Mouse (Mus musculus) mesoderm, embryonic 11.5 days (tissue): Measurements from ENCODE around the gene Pdzd8.

ENCODE experiments used
- DNase-seq: peaks from one replicate; pipeline ENCODE4 v3.0.0-alpha.2; 2012; ENCODE audit warnings: low read depth, low spot score

The Pdzd8 gene

DNA sequence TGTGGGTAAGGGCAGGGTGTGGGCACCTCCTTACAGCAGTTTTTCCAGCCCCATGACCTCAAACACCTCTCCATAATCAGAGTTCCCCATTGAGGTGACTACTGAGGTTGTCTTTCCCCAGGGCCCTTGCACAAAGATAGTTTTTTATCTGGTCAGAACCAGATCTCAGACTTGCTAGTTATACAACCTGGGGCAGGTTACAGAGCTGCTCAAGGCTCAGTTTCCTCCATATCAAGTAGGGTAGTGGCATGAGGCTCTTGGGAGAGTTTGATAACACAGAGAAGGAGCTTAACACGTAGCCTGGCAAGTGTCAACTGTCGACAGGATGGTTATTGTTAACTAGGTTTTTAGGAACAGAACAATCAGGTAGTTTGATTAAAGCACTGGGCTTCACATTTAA, 9.3 kb upstream of the Pdzd8 start:
- DNase-seq = no peak

DNA sequence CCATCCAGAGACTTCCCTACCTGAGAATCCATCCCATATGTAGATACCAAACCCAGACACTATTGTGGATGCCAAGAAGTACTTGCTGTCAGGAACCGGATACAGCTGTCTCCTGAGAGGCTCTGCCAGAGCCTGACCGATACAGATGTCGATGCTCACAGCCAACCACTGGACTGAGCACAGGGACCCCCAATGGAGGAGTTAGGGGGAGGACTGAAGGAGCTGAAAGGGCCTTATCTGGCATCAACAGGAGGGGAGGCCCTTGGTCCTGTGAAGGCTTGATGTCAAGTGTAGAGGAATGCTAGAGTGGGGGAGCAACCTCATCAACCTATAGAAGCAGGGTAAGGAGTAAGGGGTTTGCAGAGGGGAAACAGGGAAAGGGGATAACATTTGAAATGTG, 7.2 kb upstream of the Pdzd8 start:
- DNase-seq = no peak

DNA sequence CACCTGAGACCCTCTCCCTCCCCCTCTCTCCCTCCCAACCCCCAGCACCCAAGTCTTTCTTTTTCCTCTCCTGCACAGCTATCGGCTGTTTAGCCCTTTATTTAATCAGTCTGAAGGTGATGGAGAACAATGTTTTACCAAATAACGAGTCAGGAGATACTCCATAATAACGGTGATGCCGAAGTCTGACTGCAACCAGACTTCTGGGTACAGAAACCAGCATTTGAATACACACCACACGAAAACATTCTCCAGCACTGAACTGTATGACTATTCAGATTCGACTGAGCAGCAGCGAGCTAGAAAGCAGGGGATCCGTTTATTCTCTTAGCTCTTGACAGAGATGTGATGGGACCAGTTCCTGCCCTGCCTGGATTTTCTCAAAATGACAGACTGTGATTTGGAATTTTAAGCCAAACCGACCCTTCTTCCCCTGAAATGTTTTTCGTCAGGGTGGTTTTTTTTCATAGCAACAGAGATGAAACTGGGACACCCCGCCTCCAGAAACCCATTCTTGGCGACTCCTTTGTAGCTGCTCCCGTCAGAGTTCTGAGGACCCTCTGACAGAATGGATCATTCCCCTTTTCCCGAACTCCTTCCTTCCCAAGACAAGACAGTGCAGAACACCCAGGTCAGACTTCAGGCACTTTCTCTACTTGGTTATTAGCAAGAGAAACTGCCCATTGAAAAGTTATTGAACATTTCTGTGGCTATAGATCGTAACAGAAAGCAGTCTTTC, 5.7 kb upstream of the Pdzd8 start:
- DNase-seq = no peak

DNA sequence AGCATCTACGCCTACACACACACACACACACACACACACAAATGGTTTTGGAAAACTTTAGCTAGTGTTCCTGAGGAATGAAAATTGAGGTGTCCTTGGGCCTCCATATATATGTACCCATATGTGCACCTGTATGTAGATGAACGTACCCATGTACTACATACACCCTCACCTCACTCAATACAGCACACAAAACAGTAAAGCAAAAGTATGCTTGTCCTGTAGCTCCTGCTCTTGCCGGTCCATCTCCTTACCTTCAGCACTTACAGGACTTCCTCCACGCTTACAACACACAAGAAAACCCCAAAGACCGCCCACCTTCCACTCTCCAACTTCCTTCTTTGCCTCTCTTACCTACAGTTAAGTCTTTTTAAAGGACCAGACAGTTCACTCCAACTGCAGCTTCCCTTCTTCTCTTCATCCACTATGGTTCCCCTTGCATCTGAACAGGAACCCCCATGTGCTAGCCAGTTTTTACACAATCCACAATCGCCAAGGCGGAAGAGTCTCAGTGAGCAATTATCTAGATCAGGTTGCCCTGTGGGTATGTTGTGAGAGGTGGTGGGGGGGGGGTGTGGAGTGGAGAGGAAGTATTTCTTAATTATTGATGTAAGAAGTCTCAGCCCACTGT, 4.8 kb upstream of the Pdzd8 start:
- no peak for DNase-seq

DNA sequence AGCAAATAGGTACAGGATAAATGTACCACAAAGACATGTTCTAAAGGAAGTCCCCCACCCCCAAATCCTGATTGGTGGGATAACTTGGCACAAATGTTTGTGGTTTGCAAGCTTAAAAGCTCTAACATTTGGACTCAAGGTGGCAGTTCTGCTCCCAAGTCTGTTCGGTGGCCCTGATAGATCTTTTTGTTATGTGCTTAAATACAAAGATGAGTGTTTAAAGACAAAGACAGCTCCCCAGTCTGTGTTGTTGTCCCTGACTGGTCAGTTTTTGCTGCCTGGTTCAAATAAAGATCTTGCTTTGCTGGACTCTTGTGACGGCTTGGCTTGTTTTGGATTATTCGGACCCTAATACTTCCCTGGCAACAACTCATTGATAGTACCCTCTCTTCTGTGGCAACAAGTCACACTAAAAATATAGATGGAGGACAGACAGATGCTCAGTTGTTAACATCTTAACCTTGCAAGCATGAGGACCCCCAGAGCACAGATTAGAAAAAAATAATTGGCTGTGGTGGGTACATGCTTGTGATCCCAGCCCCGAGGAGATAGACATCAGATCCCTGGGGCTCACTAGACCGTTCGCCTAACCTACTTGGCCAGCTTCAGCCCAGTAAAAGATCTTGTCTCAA, 3.9 kb upstream of the Pdzd8 start:
- no peak for DNase-seq

DNA sequence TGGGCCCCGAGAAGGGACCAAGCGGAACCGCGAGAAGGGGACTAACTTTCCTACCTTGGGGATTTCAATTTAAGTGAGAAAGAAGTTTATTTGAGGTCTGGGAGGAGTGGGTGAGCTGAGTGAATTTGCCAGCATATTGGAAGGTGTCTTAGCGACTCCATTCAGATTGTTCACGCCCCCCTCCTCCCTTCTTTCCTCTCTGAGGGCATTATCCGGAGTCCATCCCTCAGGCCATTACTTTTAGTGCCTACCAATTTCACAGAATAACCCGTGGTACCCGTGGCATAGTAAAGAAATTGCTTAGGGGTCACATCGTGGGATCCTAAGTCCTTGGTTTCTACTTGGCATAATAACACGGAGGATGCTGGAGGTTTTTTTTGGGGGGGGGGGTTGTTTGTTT, 745 bp upstream of the Pdzd8 start:
- no peak for DNase-seq

DNA sequence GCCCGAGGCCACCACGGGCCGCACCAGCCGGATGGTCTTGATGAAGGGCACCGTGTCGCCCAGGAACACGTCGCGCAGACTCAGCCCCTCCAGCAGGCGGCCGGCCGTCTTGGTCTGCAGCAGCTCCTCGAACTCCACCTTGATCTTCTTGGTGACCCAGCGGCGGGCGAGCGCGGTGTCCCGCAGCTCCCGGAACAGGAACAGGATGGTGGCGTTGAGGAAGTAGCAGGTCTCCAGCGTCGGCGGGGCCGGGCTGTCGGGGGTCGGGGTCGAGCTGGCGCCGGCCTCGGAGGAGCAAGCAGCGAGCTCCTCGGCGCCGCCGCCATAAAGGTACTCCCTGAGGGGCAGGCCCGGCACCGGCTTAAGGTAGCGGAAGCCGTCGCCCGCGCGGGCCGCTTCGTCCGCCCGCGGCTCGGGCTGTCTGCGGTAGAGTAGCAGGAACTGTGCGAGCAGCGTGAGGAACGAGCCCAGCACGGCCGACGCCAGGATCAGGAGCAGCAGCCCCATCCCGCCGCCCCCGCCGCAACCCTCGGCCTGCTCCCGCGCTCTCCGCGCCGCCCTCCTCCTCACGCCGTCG, 411 bp downstream of the Pdzd8 start:
- peak; percentile 47 for DNase-seq

DNA sequence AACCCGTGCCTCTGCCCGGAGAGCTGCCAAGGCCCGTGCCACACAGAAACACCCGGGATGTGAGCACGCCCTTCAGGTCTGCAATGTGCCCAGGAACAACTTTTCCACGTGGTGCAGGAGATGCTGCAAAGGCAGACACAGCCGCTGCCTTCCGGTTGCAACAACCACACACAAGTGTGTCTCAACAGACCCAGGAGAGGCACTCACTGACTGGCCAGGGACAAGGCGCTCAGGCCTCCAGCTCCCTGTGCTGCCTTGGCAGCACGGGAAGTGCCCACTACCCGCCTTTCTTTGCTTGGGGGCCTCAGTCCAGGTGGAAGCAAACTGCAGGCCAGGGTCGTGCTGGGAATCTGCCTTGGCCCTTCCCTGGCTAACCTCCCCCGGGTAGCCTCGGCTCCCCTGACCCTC, 1.3 kb downstream of the Pdzd8 start:
- DNase-seq = peak; percentile 23

DNA sequence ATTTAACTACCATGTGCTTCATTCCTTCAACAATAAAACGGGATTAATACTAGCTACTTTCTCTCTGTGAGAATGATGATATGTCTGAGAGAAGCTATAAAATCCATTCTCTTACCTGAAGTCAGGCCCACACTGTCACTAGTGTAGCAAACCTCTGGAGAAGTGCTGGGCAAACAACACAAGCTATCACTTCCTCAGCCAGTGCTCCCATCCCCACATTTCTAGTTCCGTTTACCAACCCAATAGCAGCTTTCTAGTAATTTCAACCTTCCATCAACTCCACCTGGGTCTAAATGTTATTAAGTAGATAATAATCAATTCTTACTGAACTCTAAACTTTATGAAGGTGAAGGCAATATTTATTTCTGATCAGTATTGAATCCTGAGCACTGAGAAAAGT, 2.6 kb downstream of the Pdzd8 start:
- no peak for DNase-seq

DNA sequence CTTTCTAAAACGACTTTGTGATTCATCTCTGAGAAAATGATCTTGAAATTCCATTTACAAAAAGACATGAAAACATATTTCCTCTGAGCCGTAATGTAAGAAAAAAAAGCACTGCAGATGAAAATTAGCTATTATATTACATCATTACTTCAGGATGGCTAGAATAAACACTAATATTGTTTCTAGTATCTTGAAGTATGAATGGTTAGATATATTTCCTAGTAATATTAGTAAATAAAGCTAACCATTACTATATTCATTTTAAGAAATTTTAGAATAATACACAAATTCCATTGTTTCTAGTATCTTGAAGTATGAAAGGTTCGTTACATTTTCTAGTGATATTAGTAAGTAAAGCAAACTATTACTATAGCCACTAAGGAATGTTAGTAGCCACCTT, 5.7 kb downstream of the Pdzd8 start:
- no peak for DNase-seq

DNA sequence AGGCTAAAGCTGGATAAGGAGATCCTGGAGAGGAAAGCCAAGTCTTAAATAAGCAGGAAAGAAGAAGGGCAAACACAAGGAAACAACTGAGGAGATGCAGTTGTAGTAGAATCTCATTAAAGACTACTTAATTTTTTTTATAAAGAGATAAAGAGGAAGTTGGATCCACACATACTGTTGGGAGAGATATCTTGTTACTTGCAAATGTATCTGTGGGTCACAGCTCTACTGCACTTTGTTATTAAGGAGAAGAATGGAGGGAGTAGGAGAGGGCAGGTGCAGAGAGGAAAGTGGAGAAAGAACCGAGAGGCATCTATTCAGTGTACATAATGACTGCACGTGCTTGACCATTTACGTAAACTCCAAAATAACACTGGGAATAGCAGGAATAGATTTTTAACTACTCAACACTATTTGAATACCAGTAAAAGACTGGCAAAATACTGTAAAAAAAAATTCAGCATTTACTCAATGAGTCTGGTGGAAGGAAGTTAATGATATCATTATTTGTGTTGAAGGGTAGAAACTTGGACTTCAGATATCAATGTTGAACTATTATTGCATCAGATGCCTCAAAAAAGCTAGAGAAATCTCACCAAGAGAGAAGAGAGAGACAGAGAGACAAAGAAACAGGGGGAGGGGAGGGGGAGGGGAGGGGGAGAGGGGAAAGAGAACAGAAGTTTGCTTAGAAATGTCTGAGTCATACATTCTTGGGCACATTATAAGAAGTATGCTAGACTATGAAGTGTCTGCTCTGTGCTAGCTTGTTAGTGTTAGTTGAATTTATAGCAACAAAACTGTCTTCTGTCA, 7.5 kb downstream of the Pdzd8 start:
- DNase-seq = no peak

DNA sequence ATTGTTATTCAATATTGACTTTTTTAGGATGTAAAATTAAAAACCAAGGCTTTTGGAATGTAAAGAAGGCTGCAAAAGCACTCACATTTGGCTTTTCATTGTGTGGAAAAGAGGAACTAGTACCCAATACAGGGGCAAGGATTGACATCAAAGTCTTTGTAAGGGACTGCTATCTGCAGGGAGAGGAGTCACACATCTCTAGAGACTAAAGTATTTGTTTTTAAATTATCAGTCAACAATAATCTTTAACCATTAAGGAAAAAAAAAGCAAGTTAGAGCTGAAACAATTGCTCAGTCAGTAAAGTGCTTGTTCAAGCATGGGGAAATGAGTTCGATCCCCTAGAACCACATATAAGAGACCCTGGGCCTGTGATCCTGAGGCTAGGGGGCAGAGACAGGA, 8.9 kb downstream of the Pdzd8 start:
- DNase-seq = no peak

DNA sequence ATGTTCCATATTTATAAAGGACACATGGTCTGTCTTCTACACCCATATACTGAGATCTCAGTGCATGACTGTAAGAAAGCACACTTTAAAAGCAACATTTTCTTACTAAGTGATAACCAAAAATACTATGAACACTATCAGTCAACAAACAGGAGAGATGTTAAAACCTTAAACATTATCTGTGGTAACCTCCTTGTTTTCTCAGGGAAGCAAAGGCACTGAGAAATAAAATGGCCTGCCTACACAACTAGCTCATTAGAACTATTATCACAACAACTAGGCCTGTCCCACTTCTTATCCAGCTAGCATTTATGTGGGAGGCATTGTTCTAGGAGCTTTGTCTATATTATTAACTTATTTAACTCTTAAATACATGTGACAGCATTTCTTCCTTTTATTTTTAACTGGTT, 14.8 kb downstream of the Pdzd8 start:
- no peak for DNase-seq

DNA sequence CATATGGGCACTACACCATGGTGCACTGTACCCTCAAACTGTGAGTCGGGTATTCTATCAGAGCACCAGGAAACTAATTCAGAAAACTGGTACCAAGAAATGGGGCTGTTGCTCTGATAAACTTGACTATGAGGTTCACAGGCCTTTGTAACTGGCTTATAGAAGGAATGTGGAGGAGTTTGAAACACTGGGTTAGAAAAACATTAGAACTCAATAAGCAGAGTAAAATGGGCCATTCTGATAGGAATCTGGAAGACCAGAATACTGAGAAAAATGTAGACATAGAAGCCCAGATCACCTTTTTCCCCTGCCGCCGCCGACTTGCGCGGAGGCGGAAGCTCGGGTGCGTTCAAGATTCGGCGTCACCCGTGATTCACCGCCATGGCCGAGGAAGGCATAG, 23.6 kb downstream of the Pdzd8 start, which contains the start of gene Rps12-ps3:
Gene Rps12-ps3, plus strand, starts transcription at position 301 of the 400 bp plus-strand sequence.
- no peak for DNase-seq

DNA sequence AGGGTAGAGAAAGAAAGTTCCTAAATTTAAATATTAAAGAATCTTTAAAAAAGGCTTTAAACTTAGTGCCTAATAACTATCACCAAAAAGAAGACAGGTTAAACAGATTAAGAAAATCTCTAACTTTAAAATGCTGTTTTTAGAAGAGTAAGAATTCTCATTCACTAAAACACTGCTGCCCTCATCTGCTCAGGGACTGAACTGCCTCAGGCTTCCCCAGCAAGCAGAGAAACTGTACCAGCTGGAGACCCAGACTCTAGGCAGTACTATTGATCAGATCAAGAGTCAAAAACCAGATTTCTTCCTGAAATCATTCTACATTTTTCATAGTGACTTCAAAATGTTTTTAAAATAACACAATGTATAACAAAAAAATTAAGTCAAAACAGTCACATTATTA, 29.0 kb downstream of the Pdzd8 start:
- DNase-seq = peak; percentile 12

DNA sequence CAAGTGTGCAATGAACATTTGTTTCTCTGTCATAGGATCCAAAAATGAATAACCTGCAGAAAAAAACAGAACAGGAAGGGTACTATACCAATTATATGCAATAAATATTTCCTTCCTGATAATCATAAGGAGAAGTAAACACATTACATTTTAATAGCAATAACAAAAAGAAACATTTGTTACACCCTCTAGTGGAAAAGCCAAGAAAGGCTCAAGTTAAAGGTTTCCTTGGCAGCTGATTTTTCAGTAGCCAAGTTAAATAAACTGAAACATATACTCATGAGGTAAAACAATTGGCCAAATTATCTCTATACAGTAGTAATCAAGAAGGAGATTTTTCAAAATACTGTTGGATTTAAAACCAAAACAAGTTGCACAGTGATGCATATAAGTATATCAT, 30.3 kb downstream of the Pdzd8 start:
- DNase-seq = no peak

DNA sequence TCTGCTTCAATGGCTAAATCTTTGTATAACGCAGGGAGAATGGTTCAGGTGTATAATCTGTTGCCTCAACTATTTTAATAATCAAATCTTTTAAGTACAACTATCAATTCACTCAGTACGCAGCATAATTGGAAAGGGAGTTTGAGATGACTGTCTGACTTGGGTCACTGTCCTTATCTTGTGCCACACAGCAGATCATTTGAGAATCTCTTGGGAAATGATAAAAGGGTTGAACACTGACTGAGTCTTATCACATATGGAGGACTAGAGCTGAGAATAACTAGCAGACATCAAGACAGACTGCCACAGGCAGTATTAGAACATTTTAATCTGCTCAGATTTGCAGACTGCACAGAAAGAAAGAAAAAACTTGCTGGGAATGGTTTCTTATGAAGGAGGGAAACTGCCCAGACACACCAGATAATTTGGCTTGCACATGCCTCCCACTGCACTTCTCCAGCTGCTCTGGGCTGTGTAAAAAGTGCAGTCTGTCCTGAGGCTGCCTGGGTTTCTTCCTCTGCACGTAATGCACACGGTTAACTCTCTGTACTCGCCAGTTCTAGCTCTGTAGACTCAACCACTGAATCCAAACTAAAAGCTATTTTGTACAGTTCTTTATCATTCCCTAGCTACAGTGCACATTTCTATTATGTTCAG, 53.3 kb downstream of the Pdzd8 start:
- DNase-seq = no peak

DNA sequence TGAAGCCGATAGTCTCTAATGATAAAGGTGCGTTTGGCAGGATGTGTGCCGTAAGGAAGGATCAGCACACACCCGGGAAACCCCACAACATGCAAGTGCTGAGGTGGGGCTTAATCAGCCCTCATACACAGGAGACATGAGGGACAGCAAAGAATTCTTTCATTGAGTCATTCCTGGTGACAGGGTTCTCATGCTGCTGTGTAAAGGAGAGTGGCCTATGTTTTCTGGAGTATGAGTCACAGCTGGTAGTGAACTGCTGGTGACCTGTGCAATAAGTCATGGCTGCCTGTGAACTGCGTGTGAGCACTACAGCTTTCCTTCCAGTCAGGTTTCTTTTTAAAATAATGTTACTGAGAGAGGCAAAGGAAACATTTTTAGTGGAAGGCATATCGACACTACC, 55.8 kb downstream of the Pdzd8 start:
- no peak for DNase-seq

DNA sequence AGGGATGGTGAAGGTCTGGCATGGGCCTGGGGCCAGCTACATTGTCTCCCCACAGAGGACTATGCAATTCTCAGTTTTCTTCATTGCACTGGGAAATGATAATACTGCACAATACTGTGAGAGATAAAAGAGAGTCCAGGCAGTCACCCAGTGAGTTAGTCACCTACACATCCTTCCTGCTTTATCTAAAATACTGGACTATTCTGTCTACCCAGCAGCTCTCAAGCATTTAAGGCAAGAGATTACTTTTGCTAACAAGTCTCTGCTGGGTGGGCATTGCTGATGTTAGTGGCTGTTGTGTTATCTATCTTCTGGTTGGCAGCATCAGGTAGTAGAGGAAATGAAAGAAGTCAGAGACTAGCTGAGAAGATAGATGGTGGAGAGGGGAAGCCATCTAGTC, 56.5 kb downstream of the Pdzd8 start:
- DNase-seq = no peak

DNA sequence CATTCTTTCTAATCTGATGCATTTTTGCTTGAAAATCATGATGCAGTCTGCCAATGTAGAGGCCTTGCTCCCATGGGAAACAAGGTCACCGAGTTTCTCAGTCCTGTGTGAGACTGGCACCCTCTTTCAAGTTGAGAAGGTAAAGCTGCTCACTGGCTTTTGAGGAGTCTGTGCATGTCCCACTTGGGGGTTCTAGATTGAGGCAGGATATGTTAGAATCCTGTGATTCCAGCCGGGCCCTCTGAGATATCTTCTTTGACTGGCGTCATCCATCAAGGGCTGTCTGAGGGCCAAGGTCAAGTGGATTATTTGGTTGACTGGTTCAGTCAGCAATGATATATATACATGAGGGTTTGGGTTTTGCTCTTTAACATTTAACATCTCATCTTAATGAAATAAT, 63.6 kb downstream of the Pdzd8 start:
- DNase-seq = no peak

DNA sequence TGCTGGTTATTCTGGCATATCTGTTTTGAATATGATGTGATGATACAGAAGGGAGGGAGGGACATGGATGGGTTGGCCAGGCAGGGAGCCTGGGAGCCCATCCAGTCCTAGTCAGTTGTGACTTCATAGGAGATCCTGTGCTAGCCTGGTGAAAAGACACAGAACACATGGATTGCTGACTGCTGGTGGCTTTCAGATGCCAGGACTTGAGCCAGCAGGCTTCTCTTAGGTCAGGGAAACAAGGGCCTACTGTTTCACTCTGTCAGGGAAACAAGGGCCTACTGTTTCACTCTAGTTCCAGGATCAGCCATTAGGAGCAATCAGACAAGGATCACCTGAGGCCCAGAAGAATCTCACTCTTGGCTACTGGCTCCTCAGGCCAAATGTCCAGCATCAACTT, 64.7 kb downstream of the Pdzd8 start:
- DNase-seq = no peak
